Mouse (Mus musculus) layer of hippocampus, adult 8-10 months (tissue): ENCODE results near the gene Slc15a5. TPM values are rescaled to one million over a fixed set of nuclear protein-coding genes. Genes with fewer than 3 reads are reported as not detected.

Source experiments
- DNase-seq, 2 experiments: peaks; one replicate each; pipeline ENCODE4 v3.0.0; 2022; ENCODE audit warnings: low spot score in 2 of 2
- total RNA-seq, 4 experiments: library from RNA; stranded (reverse); gene quantifications; 2 replicates each; pipeline ENCODE4 v1.2.4; 2022

Slc15a5 gene
- total RNA-seq, 4 experiments from 2014 or later = not detected

DNA sequence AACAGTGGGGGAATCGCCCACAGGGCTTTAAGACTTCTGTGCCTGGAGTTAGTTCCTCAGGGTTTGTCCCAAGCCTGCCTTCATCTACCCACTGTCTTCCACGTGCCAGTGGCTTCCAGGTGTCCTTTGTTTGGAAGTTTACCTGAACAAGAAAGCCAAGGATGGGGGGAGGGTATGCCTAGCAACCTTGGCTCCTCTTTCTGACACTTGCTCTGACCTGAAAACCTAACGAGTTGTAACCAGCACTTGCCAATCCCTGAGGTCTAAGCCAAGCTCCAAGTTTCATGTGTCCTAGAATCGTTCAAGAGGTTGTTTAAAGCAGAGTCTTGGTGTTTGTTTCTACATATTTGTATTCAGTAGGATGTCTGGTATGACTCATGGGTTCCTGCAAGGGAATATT is 116.9 kb downstream of the Slc15a5 start:
- DNase-seq = no peak

DNA sequence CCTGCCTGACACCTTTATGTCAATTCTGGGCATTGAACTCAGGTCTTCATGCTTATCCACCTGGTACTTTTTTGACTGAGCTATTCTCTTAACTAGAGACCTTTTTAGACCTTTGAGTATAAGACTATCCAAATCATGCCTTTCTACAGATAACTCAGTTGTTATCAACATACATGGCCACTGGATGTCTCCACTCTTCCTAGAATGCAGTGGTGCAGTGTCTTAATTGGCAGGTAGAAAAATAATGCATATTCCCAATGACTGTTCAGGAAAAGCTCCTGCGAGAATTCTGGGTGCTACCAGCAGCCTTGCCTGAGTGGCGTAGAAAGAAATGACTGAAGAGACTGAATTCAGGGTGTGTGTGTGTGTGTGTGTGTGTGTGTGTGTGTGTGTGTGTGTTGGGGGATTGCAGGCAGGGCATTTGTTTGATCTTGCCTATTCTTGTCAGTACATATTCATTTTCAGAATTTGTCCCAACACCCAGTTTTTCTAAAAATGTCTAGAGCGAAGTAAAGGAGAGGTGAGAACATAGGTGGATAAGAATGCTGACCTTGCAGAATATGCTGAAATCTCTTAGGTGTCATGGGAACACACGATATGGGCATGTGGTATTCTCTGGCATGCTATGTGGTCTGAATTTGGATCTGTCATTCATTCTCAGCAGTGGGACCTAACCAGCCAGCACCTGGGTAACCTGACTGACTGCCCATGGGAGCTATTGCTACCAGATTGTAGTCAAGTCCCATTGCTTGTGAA is 119.5 kb downstream of the Slc15a5 start:
- no peak for DNase-seq

DNA sequence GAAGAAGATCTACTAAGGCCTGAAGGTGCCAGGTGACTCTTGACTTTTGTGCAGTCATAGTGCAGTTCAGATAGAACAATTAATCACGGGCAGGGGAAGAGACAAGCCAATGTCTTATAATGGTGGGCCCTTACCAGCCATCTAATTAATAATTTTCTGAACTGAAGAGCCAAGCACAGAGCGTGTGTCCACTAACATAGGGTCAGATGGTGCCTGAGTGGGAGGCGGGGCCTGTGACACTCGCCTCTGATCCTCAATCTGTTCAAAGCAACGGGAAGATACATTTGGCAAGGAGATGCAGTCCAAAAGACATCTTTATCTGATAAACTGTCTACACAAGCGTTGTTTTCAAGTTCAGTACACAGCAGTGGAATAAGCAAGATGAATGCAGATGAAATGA is 122.1 kb downstream of the Slc15a5 start:
- no peak for DNase-seq

DNA sequence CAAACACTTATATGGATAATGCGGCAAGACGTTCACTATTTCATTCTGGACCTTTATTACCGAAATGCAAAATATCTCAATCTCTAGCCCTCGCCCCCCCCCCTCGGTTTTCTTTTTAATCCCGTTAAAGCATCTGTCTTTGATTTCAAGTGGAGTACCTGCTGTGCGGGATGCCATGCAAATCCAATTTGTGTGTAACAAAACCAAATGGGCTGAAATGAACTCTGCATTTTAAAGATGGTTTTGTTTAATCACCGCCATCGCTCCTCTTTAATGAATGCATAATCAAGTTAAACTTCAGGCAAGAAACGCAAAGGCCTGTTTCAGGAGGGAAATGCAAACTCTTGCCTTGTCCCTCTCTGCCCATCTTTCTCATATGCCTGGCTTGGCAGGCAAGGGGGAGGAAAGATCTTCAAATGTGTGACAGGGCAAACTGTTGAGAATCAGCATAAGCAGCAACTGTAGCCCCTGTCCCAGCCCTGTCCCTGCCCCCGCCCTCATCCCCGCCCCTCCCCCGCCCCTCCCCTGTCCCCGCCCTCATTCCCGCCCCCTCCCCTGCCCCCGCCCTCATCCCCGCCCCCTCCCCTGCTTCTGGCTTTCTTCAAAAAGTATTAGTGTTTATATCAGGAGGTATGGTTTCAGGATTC is 122.8 kb downstream of the Slc15a5 start:
- DNase-seq = no peak

DNA sequence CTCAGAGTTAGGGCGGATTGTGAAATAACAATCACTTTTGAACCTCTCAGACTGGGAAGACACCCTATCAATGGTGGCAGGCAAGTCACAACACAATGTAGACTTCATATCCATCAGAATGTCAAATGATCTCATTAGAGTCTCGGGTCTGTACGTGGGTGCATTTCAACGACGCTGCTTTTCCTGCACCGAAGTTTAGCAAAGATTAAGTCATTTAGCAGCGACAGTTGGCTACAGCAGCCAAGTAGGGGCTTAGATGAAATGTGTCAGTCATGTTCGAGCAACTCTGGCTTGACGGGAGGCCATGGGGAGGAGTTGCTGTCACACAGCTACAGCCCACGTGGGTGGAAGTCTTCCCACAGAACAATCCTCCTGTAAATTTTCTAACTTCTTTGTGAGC is 133.2 kb downstream of the Slc15a5 start:
- DNase-seq = no peak

DNA sequence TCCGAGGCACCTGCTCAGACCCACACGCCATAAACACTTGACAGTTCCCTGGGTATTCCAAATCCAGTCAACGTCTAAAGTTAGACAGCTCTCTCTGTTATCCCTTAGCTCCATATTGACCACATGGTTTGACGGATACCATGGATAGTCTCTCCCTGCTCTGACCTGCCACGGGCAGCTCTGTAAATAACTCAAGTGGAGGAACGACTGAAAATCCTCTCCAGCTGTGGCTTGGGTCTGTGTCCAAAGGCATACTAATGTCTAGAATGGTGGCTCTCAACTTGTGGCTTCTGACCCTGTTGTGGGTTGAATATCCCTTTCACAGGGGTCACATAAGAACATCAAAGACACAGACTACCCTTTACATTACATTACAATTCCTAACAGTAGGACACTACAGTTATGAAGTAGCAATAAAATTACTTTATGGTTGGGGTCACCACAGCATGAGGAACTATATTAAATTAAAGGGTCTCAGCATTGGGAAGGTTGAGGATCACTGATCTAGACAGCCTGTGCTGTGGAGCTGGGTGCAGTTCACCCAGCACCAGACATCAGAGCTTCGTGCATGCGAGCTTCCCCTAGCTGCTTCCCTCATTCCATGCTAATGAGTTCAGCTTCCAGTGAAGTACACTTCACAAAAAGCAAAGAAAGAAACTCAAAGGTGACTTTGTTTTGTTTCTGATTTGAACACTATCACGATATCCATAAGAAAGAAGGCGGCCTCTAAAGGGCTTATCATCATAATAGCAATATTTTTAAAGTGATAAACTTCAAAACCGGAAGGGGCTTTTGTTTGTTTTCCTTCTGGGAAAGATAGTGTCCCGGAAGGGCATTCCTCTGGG is 139.1 kb downstream of the Slc15a5 start:
- no peak for DNase-seq

DNA sequence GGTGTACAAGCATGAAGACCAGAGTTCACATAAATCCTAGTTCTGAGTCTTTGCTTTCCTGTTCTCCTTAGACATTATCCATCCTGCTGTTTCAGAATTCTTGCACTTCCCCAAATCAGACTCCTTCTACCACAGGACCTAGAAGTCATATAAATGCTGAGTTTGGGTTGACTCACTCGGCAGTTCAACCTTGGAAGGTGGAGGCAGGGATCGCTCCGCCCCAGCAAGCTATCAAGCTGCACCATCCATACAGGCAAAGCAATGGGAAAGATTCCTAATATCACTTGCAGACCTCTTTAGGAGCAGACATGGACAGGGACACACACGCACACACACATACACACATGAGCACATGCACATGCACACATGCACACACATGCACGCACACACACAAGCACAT is 142.2 kb downstream of the Slc15a5 start:
- no peak for DNase-seq

DNA sequence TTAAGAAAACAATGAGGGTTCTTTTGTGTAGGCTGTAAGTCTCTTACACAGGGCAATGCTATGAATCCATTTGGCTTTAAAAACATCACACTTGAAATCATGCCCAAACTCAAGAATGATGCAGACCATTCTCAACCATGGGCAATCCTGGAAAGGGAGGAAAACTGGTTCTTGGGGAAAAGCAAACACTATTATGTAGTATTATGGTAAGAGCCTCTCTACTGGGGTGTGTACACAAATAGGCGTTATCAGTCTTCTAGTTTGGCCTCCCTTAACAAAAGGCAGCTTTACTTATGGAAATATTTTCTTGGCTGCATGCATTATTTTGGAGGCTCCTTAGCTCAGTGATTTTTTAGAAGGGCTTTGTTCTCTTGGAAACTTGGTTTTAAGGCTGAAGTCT is 143.4 kb downstream of the Slc15a5 start:
- DNase-seq = no peak

DNA sequence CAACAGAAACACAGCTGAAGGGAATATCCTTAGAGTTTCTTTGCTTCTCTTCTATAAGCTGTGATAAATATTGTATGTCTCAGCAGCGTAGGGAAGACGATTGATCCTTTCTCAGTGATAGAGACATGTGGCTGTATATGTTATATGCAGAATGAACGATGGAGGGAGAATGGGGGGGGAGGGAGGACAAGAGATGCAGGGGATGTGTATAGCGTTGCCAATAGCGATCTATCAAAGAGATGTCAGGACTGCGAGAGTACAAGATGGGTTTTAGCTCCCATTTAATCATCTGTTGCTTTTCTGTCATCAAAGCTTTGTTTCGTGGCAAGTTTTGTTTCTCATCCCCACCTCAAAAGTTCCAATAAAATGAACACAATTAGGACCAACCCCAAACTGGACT is 143.9 kb downstream of the Slc15a5 start:
- DNase-seq = no peak

DNA sequence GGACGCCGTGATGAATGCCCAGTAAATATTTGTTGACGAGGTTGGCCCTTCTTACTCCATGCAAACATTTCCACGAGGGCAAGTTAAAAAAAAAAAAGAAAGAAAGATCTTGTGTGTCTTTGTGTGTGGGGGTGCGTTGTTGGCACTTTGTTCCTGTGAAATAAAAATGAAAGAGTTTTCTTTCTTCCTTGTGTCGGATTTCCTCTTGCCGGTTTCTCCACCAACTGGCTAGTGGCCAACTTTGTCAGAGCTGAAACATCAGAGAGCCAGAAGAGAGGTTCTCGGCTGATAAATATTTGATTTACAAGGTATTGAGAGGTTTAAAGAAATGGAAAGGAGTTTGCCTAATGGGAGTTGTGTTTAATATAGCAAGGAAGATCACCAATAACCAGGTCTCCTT is 144.4 kb downstream of the Slc15a5 start:
- DNase-seq = peak; percentile 9 to 33

DNA sequence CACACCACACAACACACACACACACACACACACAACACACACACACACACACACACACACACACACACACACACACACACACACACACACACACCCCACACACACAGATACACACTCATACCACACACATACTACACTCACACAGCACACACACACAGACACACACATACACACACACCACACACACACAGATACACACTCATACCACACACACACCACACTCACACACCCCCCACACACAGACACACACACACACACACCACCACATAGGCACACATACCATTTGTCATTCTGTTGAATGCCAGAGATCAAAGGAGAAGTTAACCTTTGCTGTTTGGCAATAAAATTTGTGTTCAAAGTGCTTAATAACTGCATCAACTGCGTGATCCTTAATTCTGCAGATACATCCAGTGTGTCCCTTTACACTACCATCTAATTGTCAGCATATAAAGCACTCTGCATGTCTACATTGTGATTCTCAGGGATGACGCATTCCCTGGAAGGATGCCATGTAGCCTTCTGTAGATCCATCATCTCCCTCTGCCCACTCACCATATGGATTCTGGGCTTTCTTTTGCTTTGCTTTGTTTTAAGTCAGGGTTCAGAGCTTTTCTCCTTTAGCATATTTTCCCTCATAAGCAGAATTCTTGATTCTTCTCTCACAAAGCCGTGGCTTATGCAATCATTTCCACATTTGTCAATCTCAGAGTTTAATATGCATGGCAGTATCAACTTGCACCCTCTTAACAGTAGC is 145.0 kb downstream of the Slc15a5 start:
- peak; percentile 74 to 75 for DNase-seq

Other genes starting within 250 kb of the Slc15a5 start
- gene Mgst1, start 60.4 kb upstream of the Slc15a5 start, total RNA-seq = 10 to 100 TPM; 15.7 to 30.7 (median 18.7) TPM